Mouse (Mus musculus) bone marrow, adult 2 months (tissue): ENCODE data around the gene Pakap. TPM values are rescaled to one million over a fixed set of nuclear protein-coding genes. Genes with fewer than 3 reads are reported as not detected.

ENCODE experiments used
- H3K27ac ChIP-seq: fragments of 200-500 bp; 2 replicates; pipeline ENCODE4 v1.5.1; 2012; ENCODE audit warnings: low read depth, mild to moderate bottlenecking, control low read depth, inconsistent platforms, low read length; ENCODE audit not compliant: control insufficient read depth, poor library complexity, insufficient read depth
- H3K4me1 ChIP-seq: fragments of 200-500 bp; 2 replicates; pipeline ENCODE4 v1.6.1; 2011; ENCODE audit warnings: low read length; ENCODE audit not compliant: control insufficient read depth, insufficient read depth
- H3K4me3 ChIP-seq: fragments of 200-500 bp; replicated peaks from 2 replicates; pipeline ENCODE3; 2011; ENCODE audit warnings: mild to moderate bottlenecking, low read depth, low read length, control low read depth; ENCODE audit not compliant: control insufficient read depth
- CTCF ChIP-seq: fragments of 200-500 bp; IDR thresholded peaks from 2 replicates; pipeline ENCODE4 v1.5.1; 2011; ENCODE audit warnings: low read length, control low read depth; ENCODE audit not compliant: control insufficient read depth, insufficient read depth
- POLR2A ChIP-seq: fragments of 200-500 bp; IDR thresholded peaks from 2 replicates; pipeline ENCODE4 v1.6.1; 2011; ENCODE audit warnings: low read depth, mild to moderate bottlenecking, control low read depth, low read length, borderline replicate concordance; ENCODE audit not compliant: control insufficient read depth
- WGBS: fragments of 180-500 bp; shearing (Covaris S2); methylation state at CpG from one replicate; pipeline ENCODE4 v1.1.7; 2018; 5-methylcytosine and 5-hydroxymethylcytosine counted together
- polyA plus RNA-seq: library from polyadenylated mRNA; stranded (reverse); fragments of >200 nt; gene quantifications from 2 replicates; pipeline ENCODE4 v1.2.4, GENCODE M21; 2011; ENCODE audit warnings: low replicate concordance; ENCODE audit not compliant: missing spikeins, insufficient read depth, insufficient read length

The Pakap gene
- polyA plus RNA-seq, 1 experiment, result 1.9 TPM

DNA sequence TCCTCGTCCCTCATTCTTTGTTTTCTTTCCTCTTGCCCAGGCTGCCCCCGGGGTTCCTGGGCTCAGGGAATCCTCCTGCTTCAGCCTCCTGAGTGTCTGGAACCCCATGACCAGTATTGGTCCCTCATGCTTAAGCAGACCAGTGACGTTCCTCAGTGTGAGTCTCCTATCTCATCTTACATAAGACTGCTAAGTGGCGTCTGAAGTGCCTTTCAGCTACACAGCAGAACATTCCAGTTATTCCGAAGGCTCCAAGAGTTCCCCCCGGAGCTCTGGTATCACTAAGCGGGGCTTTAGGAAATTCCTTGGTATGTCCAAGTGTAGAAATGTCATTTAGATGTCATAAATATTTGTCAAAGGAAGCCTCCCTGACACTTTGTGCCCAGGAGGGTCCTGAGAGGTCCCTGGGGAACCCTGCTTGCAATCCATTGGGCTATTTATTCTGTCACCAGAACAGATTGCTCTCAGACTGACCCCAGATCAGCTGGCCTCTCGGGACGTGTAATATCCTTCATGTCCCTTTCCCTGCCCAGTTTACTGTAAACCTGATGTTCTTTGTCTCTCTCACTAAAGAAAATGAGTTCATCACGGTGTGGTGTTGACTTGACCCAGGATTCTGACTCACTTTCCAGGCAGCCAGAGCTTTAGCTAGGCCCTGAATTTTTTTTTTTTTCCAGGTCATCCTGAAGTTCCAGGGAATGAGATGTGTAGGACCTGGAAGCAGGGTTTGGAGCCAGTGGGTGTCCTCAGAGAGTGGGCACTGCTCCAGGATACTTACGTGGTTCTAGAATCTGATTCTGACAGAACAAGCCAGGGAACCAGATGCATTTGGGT is 274.7 kb downstream of the Pakap start:
- Histone ChIP-seq H3K4me3 (no peak overlapping the region), H3K4me1 (no peaks in the 10 kb centered on the region), H3K27ac (no peak overlapping the region)
- no peak for TF ChIP-seq POLR2A
- TF ChIP-seq CTCF, result no peak
- 74% methylated on average over 11 of the region's 11 CpGs for WGBS

GRCm38 (mm10) chr4:57845031-57845431 is 277.1 kb downstream of the Pakap start:
- no peak overlapping the region for H3K27ac ChIP-seq
- TF ChIP-seq CTCF (no peak), POLR2A (no peak)
- no peak overlapping the region for H3K4me3 ChIP-seq
- WGBS, result 64% methylated on average over 10 of the region's 10 CpGs
- no peaks in the 10 kb centered on the region; the same call in 1 of the 2 replicates for H3K4me1 ChIP-seq

GRCm38 (mm10) chr4:57845541-57846210 is 277.7 kb downstream of the Pakap start:
- WGBS, result 76% methylated on average over 12 of the region's 12 CpGs
- no peaks in the 10 kb centered on the region; the same call in 1 of the 2 replicates for H3K4me1 ChIP-seq
- H3K27ac ChIP-seq, result no peak overlapping the region
- TF ChIP-seq POLR2A (no peak), CTCF (no peak)
- H3K4me3 ChIP-seq, result no peak overlapping the region

DNA sequence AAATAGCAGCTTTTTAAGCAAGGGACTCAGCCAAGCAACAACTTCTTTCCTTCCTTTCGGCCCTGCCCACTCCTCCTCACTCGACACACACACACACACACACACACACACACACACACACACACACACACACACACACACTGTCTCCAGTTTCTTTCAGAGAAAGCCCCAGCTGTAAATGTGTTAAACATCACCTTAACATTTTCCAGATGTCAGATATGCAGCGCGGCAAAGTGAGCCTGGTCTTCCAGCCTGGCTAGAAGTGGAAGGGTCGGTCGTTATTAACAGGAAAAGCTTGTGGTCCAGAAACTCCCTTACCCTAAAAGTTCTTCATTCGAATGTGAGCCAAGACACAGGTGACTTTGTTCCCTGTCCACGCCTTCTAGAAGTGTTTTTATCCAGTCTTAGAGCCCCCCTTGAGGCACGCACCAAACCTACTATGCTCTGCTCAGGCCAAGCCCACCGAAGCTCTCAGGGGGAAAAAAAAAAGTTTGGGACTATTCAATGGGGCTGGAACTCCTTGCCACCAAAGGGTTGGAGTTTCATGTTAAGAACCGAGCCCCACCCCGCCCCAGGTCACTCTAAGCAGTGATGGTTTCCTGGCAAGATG is 278.5 kb downstream of the Pakap start:
- TF ChIP-seq POLR2A, result no peak
- no peak for TF ChIP-seq CTCF
- WGBS, result 27% methylated on average over 12 of the region's 12 CpGs
- Histone ChIP-seq H3K4me1 (no peaks in the 10 kb centered on the region; the same call in 1 of the 2 replicates), H3K4me3 (no peak overlapping the region), H3K27ac (no peak overlapping the region)

DNA sequence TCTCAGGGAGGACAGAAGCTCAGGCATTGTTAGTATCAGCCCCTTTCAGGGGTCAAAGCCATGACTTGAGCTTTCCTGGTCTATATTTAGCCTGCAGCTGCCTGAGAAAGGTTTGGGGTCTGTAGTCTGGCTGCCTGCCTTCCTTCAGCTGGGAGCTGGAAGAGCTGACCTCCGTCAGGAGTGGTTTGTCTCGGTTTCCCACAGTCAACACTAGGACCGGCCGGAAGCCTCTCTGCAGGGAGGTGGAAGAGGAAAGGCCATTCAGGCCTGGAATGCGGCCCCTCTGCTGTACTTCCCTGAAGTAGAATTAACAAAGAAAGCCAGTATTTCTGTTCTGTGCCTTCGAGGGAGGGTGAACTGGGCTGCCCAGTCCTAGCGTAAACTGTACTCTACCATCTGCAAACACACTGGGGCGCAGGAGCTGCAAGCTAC is 279.0 kb downstream of the Pakap start:
- TF ChIP-seq CTCF (no peak), POLR2A (no peak)
- no peak overlapping the region for H3K27ac ChIP-seq
- WGBS, result 81% methylated on average over 8 of the region's 8 CpGs

GRCm38 (mm10) chr4:57847676-57848075 is 279.7 kb downstream of the Pakap start:
- no peak overlapping the region for H3K4me3 ChIP-seq
- no peak overlapping the region for H3K27ac ChIP-seq
- TF ChIP-seq CTCF, result no peak
- TF ChIP-seq POLR2A, result no peak
- H3K4me1 ChIP-seq, result no peaks in the 10 kb centered on the region; the same call in 1 of the 2 replicates
- WGBS, result 66% methylated on average over 3 of the region's 3 CpGs

More for the DNA sequence above, 279.0 kb downstream of the Pakap start:
- Histone ChIP-seq H3K4me1 (no peaks in the 10 kb centered on the region; the same call in 1 of the 2 replicates), H3K4me3 (no peak overlapping the region)

DNA sequence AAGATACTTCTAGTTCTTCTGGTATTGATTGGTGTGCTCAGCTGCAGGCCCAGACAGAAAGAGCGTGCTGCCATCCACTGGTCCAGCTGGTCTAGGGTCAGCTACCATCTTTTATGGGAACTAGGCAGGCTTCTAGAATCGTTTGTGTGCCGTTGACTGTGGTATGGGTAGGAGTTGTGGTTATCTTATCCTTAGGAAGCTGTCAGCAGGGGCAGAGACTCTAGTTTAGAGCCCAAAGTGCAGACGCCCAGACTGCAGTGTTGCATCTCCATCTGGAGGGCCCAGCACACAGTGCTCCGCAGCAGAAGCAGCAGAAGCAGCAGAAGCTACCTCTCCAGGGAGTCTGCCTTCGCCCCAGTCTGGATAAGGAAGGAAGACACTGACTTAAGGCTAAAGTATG is 281.5 kb downstream of the Pakap start:
- TF ChIP-seq CTCF (no peak), POLR2A (no peak)

DNA sequence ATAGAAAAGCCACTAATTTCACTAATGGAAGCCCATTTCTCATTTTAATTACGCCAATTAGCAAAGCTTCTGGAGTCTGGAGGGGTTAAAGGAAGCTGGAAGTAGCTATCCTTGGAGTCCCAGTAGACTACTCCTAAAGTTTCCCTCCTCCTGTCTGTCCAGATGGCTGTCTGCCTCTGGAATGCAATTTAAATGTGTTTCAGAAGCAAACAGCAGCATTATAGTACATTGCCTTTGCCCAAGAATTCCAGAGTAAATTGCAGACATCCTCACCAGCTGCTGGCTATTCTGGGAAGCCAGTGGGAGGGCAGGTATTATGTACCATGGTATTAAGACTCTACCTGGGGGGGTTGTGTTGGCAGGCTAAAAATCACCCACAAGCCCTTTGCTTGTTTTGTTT is 283.8 kb downstream of the Pakap start:
- no peak overlapping the region for H3K27ac ChIP-seq
- H3K4me1 ChIP-seq, result no peaks in the 10 kb centered on the region; the same call in 1 of the 2 replicates
- 73% methylated on average over 1 of the region's 1 CpGs for WGBS
- TF ChIP-seq POLR2A, result no peak
- TF ChIP-seq CTCF, result no peak
- no peak overlapping the region for H3K4me3 ChIP-seq

More for the DNA sequence above, 281.5 kb downstream of the Pakap start:
- Histone ChIP-seq H3K27ac (no peak overlapping the region), H3K4me1 (no peaks in the 10 kb centered on the region; the same call in 1 of the 2 replicates), H3K4me3 (no peak overlapping the region)
- WGBS, result 49% methylated on average over 6 of the region's 6 CpGs
